Mouse (Mus musculus) intestine, embryonic 14.5 days (tissue): ENCODE data around the gene Htr3a. TPM values are rescaled to one million over a fixed set of nuclear protein-coding genes. Genes with fewer than 3 reads are reported as not detected.
A peak's percentile ranks its signal among the peaks of the same experiment; 100 is the strongest.

Experiments used
- ATAC-seq: fragments of 200-750 bp; cut with Nextera tagmentation; replicated peaks from 2 replicates; pipeline ENCODE4 v1.8.0; 2017; ENCODE audit warnings: low read depth, moderate number of reproducible peaks, moderate TSS enrichment, moderate library complexity; ENCODE audit not compliant: low FRiP score, low TSS enrichment
- DNase-seq: peaks from one replicate; pipeline ENCODE4 v3.0.0-alpha.2; 2018; ENCODE audit warnings: low spot score
- H3K27ac ChIP-seq: fragments of 300-500 bp; sonication (generic); 2 replicates; pipeline ENCODE4 v1.5.1; 2014; ENCODE audit warnings: low read depth, mild to moderate bottlenecking, control low read depth
- H3K27me3 ChIP-seq: fragments of 300-500 bp; sonication (generic); replicated peaks from 2 replicates; pipeline ENCODE4 v1.6.1; 2014; ENCODE audit warnings: low read length, control low read depth; ENCODE audit not compliant: control insufficient read depth, insufficient read depth
- H3K36me3 ChIP-seq: fragments of 300-500 bp; sonication (generic); 2 replicates; pipeline ENCODE4 v1.6.1; 2014; ENCODE audit warnings: low read length, control low read depth; ENCODE audit not compliant: control insufficient read depth, insufficient read depth
- H3K4me1 ChIP-seq: fragments of 300-500 bp; sonication (generic); replicated peaks from 2 replicates; pipeline ENCODE4 v1.6.1; 2014; ENCODE audit warnings: low read length, control low read depth, mixed read lengths; ENCODE audit not compliant: control insufficient read depth, insufficient read depth
- H3K4me2 ChIP-seq: fragments of 300-500 bp; sonication (generic); 2 replicates; pipeline ENCODE4 v1.6.1; 2014; ENCODE audit warnings: low read length
- H3K4me3 ChIP-seq: fragments of 300-500 bp; sonication (generic); 2 replicates; pipeline ENCODE4 v1.5.1; 2014; ENCODE audit warnings: low read depth, low read length, control low read depth, mixed read lengths
- H3K9ac ChIP-seq: fragments of 300-500 bp; sonication (generic); 2 replicates; pipeline ENCODE4 v1.6.1; 2014; ENCODE audit warnings: mild to moderate bottlenecking, low read length
- H3K9me3 ChIP-seq: fragments of 300-500 bp; sonication (generic); 2 replicates; pipeline ENCODE4 v1.6.1; 2016; ENCODE audit warnings: low read length, control low read depth; ENCODE audit not compliant: control insufficient read depth
- WGBS: fragments of 180-500 bp; shearing (Covaris S2); extraction: QIAGEN DNeasy Blood & Tissue Kit; methylation state at CpG from one replicate; pipeline ENCODE4 v1.1.7; 2014; 5-methylcytosine and 5-hydroxymethylcytosine counted together
- polyA plus RNA-seq: library from polyadenylated mRNA; unstranded; fragments of >200 nt; fragmentation: Nextera tagmentation; extraction: Ambion mirVana; gene quantifications from 2 replicates; pipeline ENCODE4 v1.2.1, GENCODE M21; 2014

Htr3a gene
- polyA plus RNA-seq, 1 experiment from 2014 or later, result 2.5 TPM

DNA sequence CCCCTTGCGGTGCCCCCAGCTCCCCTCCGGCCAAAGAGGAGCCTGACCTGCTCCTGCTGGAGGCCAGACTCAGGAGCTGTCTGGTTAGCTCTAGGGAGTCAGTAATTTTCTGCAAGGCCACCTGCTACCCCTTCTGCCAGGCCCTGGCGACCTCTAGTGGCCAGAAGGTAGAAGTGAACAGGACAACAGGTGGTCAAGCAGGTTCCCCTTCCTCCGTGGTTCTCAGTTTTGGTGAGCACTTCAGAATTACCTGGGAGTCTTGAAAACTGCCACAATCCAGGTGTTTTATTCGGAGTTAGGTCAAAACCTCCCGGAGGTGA is 50.4 kb downstream of the Htr3a start:
- Histone ChIP-seq H3K27me3 (no peaks in the 10 kb centered on the region), H3K4me1 (no peaks in the 10 kb centered on the region), H3K36me3 (no peaks in the 10 kb centered on the region), H3K9me3 (no peaks in the 10 kb centered on the region), H3K4me2 (no peak overlapping the region), H3K9ac (no peak overlapping the region), H3K27ac (no peak overlapping the region), H3K4me3 (no peak overlapping the region)
- WGBS, result 4% methylated on average over 6 of the region's 6 CpGs
- peak; percentile 60; the same call in 1 of the 2 replicates for ATAC-seq
- peak; percentile 82 for DNase-seq

DNA sequence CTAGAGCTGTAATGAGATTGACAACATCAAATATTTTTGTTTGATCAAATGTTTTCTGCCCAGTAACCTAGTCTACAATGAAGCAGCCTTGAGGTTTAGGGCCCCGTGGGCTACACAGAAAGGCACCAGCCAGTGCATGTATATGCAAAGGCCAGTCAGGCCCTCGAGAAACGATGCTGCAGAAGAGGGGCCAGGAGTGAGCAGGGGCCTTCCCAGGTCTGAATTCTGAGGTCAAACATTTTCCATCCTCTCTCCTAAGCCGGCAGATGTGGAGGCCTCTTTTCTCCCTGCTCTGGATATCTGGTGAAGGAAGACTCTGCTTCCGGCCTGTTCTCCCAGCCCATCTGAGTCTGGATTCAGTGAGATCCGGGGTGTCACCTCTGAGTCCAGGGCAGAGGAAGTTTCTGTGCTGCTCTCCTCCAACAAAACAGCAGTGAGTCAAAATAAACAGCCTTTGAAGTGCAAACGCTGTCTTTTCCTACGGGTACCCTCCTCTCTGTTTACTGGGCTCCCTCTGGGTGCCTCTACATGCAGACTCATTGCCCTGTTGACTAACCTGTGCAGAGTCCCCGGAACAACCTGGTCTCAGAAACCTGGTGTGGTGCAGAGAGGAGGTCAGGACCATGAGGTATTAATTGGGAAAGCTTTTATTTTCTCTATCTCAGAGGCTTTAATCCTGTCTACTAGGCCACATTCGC is 50.9 kb downstream of the Htr3a start:
- DNase-seq (no peak), ATAC-seq (peak; percentile 40; the same call in 1 of the 2 replicates)
- no peak overlapping the region for H3K4me2 ChIP-seq
- H3K9ac ChIP-seq, result no peak overlapping the region
- H3K4me3 ChIP-seq, result no peak overlapping the region
- no peaks in the 10 kb centered on the region for H3K36me3 ChIP-seq
- no peaks in the 10 kb centered on the region for H3K4me1 ChIP-seq
- WGBS, result 27% methylated on average over 10 of the region's 10 CpGs
- no peak overlapping the region for H3K27ac ChIP-seq
- no peaks in the 10 kb centered on the region for H3K9me3 ChIP-seq
- no peaks in the 10 kb centered on the region for H3K27me3 ChIP-seq

DNA sequence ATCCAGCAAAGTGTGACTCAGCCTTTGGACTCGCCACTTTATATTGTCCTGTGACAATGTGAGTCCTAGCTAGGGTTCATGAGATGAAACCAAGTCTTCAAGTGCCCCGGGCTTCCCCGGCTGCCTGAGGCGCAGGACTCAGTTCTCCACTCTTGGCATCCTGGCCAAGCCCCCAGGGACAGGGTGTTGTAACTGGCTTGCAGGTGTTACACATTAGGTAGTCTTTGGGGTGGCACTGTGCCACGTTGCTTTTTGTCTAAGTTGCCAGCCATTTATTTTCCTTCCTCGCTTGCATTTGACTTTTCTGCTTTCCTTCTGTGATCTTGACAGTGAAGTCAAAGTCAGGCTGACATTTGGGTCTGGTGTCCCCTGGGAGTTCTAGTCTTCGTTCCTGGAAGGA is 53.0 kb downstream of the Htr3a start:
- Histone ChIP-seq H3K27me3 (no peaks in the 10 kb centered on the region), H3K27ac (no peak overlapping the region), H3K4me2 (no peak overlapping the region), H3K4me1 (no peaks in the 10 kb centered on the region), H3K9ac (no peak overlapping the region), H3K36me3 (no peaks in the 10 kb centered on the region), H3K4me3 (no peak overlapping the region), H3K9me3 (no peaks in the 10 kb centered on the region)
- DNase-seq (no peak), ATAC-seq (no peak)
- WGBS, result 77% methylated on average over 7 of the region's 7 CpGs

GRCm38 (mm10) chr9:48856240-48856639 is 54.7 kb downstream of the Htr3a start:
- 78% methylated on average over 4 of the region's 4 CpGs for WGBS
- ATAC-seq, result no peak

GRCm38 (mm10) chr9:48849531-48849930 is 61.4 kb downstream of the Htr3a start:
- H3K9me3 ChIP-seq, result no peaks in the 10 kb centered on the region
- no peak overlapping the region for H3K9ac ChIP-seq
- no peaks in the 10 kb centered on the region for H3K4me1 ChIP-seq
- no peak overlapping the region for H3K27ac ChIP-seq
- H3K27me3 ChIP-seq, result no peaks in the 10 kb centered on the region
- no peaks in the 10 kb centered on the region for H3K36me3 ChIP-seq
- 89% methylated on average over 5 of the region's 5 CpGs for WGBS
- H3K4me2 ChIP-seq, result no peak overlapping the region
- no peak for DNase-seq
- no peak for ATAC-seq
- H3K4me3 ChIP-seq, result no peak overlapping the region

More at GRCm38 (mm10) chr9:48856240-48856639, 54.7 kb downstream of the Htr3a start:
- no peak for DNase-seq
- no peak overlapping the region for H3K27ac ChIP-seq
- H3K4me2 ChIP-seq, result no peak overlapping the region
- H3K4me1 ChIP-seq, result no peaks in the 10 kb centered on the region
- H3K9ac ChIP-seq, result no peak overlapping the region
- H3K27me3 ChIP-seq, result no peaks in the 10 kb centered on the region
- no peaks in the 10 kb centered on the region for H3K9me3 ChIP-seq
- no peaks in the 10 kb centered on the region for H3K36me3 ChIP-seq
- H3K4me3 ChIP-seq, result no peak overlapping the region

Other genes with a start within 250 kb of the Htr3a start
- 2.4 and 3.4 TPM in 2 replicates for gene Zbtb16, start 74.9 kb downstream of the Htr3a start, polyA plus RNA-seq
- 2.3 and 3.3 TPM in 2 replicates for gene Htr3b, start 53.9 kb upstream of the Htr3a start, polyA plus RNA-seq
- gene Usp28, start 74.3 kb upstream of the Htr3a start, polyA plus RNA-seq, result 26.7 and 30.7 TPM in 2 replicates
- 37.0 and 44.0 TPM in 2 replicates for gene Zw10, start 144.5 kb upstream of the Htr3a start, polyA plus RNA-seq
- 1.2 and 1.3 TPM in 2 replicates for gene Tmprss5, start 170.2 kb upstream of the Htr3a start, polyA plus RNA-seq